Mouse (Mus musculus) kidney, adult 18-20 months (tissue): Measurements from ENCODE around the gene Sema4b.
A peak's percentile ranks its signal among the peaks of the same experiment; 100 is the strongest.

ENCODE experiments used
- DNase-seq: peaks from one replicate; pipeline ENCODE4 v3.0.0; 2021

The Sema4b gene

GRCm38 (mm10) chr7:80186531-80187296 lies at the start of gene Sema4b:
Sema4b (plus strand) TSS chr7:80186841.
- peak; percentile 97 for DNase-seq

GRCm38 (mm10) chr7:80138375-80138774 lies 48.3 kb upstream of the Sema4b start:
- peak; percentile 5 for DNase-seq

GRCm38 (mm10) chr7:80140815-80141214 lies 45.8 kb upstream of the Sema4b start:
- DNase-seq: peak; percentile 79

- no peak for DNase-seq
Observed at GRCm38 (mm10) chr7:80143331-80144273, 43.0 kb upstream of the Sema4b start.

GRCm38 (mm10) chr7:80144695-80145094 lies 41.9 kb upstream of the Sema4b start:
- DNase-seq: no peak

- no peak for DNase-seq
Observed at GRCm38 (mm10) chr7:80146077-80146476, 40.6 kb upstream of the Sema4b start.

GRCm38 (mm10) chr7:80149356-80149755 lies 37.3 kb upstream of the Sema4b start:
- DNase-seq: no peak

GRCm38 (mm10) chr7:80152152-80152551 lies 34.5 kb upstream of the Sema4b start:
- DNase-seq: no peak

- DNase-seq: no peak
Observed at GRCm38 (mm10) chr7:80152756-80153155, 33.9 kb upstream of the Sema4b start.

GRCm38 (mm10) chr7:80154689-80155088 lies 32.0 kb upstream of the Sema4b start:
- no peak for DNase-seq

GRCm38 (mm10) chr7:80156711-80157227 lies 29.9 kb upstream of the Sema4b start:
- DNase-seq: peak; percentile 79

GRCm38 (mm10) chr7:80158496-80159268 lies 28.0 kb upstream of the Sema4b start:
- DNase-seq: no peak

GRCm38 (mm10) chr7:80160293-80160944 lies 26.2 kb upstream of the Sema4b start:
- peak; percentile 78 for DNase-seq

GRCm38 (mm10) chr7:80160945-80161306 lies 25.7 kb upstream of the Sema4b start:
- peak; percentile 90 for DNase-seq

GRCm38 (mm10) chr7:80165432-80165831 lies 21.2 kb upstream of the Sema4b start:
- DNase-seq: no peak

- DNase-seq: peak; percentile 61
Observed at GRCm38 (mm10) chr7:80166740-80167139, 19.9 kb upstream of the Sema4b start.

- DNase-seq: no peak
Observed at GRCm38 (mm10) chr7:80169847-80170246, 16.8 kb upstream of the Sema4b start.

- no peak for DNase-seq
Observed at GRCm38 (mm10) chr7:80171345-80171744, 15.3 kb upstream of the Sema4b start.

- DNase-seq: no peak
Observed at GRCm38 (mm10) chr7:80172069-80172956, 14.3 kb upstream of the Sema4b start.

GRCm38 (mm10) chr7:80176159-80176558 lies 10.5 kb upstream of the Sema4b start:
- no peak for DNase-seq

GRCm38 (mm10) chr7:80177438-80177837 lies 9.2 kb upstream of the Sema4b start:
- DNase-seq: no peak
